Mouse (Mus musculus) CD4-positive helper T cell, adult 2 months (primary cell): ENCODE measurements around the gene Vmn1r3.
"Not testable (repeated sequence)": the region's sequence is repeated elsewhere in the genome, so short reads cannot be mapped to it uniquely, and the experiment has no call there.

Experiments
- DNase-seq: peaks from one replicate; pipeline ENCODE4 v3.0.0-alpha.2; 2012; ENCODE audit warnings: low read depth, missing footprints, low spot score

Vmn1r3 gene

GRCm38 (mm10) chr4:3147926-3148325 is 37.2 kb downstream of the Vmn1r3 start:
- not testable (repeated sequence) for DNase-seq
